15 mouse cellular contexts compared by ENCODE assay signal in genomic region chr5:97913901-97914300, GRCm38 (mm10).
A peak's percentile ranks its signal among the peaks of the same experiment; 100 is the strongest.
DNase-seq lines count a peak whose midpoint lies in the region.
"Had no signal": no experiment of that assay in that cellular context is flagged by ENCODE, and none has a peak within 500 bp of the region (broad histone marks: within the 10 kb centered on the region; RNA-seq: fewer than 3 reads in every experiment).

No protein-coding gene starts in this region.

- DNase-seq in adrenal gland, adult 2 months: peak; percentile 16
- DNase-seq in adrenal gland, postnatal 4 days (ENCODE audit: low spot score in 2 of 2): no peak
- DNase-seq in 3T3-L1 (ENCODE audit: low read depth, low spot score) (peak; percentile 87), MN1 (ENCODE audit: low spot score) (peak; percentile 18)
- DNase-seq in induced T-regulatory cell, adult 2 months (ENCODE audit: low read depth): peak; percentile 7
- DNase-seq in layer of hippocampus, postnatal 25 days (ENCODE audit: extremely low spot score in 1 of 2, low spot score in 1 of 2): no peak
- DNase-seq in right cerebral cortex, postnatal 36 days (ENCODE audit: low spot score in 2 of 2): no peak
- DNase-seq in gastrocnemius, postnatal 25 days: no peak
- DNase-seq: cerebellum, postnatal 14 days; kidney, adult 8-10 months; kidney, postnatal 4 days; lung, adult 2 months; lung, postnatal 36 days; right cerebral cortex, postnatal 4 days; thymus, adult 2 months had no signal

Comparison
In these comparisons a context has a peak if more than half of its experiments do, and no peak if none do; other contexts are left out.
1. DNase-seq: peak in adrenal gland, adult 2 months (single experiment), 3T3-L1 (single experiment), MN1 (single experiment) and induced T-regulatory cell, adult 2 months (single experiment); none in adrenal gland, postnatal 4 days (0 of 2), layer of hippocampus, postnatal 25 days (0 of 2), right cerebral cortex, postnatal 36 days (0 of 2) and gastrocnemius, postnatal 25 days (single experiment).